Mouse (Mus musculus): ENCODE results near the gene Nisch. TPM values are rescaled to one million over a fixed set of nuclear protein-coding genes. Genes with fewer than 3 reads are reported as not detected.

Gene Nisch
- total and polyA plus RNA-seq, 3 experiments, result 46.3 to 180 (median 85.2) TPM

GRCm38 (mm10) chr14:31177715-31178114 is 39.0 kb downstream of the Nisch start:
- in situ Hi-C loops (cut with MboI; ENCODE audit: low pct_ligation_motif_present, low pct_unique_long_range_greater_than_20kb, low sequenced_read_pairs) (no loop called here), dilution Hi-C loops (cut with MboI; ENCODE audit: extremely low pct_ligation_motif_present, extremely low pct_unique_long_range_greater_than_20kb, low sequenced_read_pairs) (no loop called here)
- Histone ChIP-seq H3K4me3 (replicated peaks in 1 of 3; ENCODE audit: low read depth in 2 of 3, low read length in 2 of 3, poor library complexity in 1 of 3) (no peak overlapping the region), H3K36me3 (replicated peaks in 1 of 2; ENCODE audit: control insufficient read depth in 1 of 2, insufficient read depth in 1 of 2, low read length in 1 of 2) (peaks cover 87 to 97% of the 10 kb centered on the region in 2 experiments), H3K9me3 (replicated peaks; ENCODE audit: low read length) (no peaks in the 10 kb centered on the region), H3K4me2 (ENCODE audit: insufficient read depth, low read depth, poor library complexity, severe bottlenecking) (no peak overlapping the region), H3K79me2 (replicated peaks; ENCODE audit: control insufficient read depth, extremely low read depth, insufficient read depth, poor library complexity, severe bottlenecking) (no peaks in the 10 kb centered on the region), H3K4me1 (ENCODE audit: control insufficient read depth in 1 of 2, insufficient read depth in 2 of 2) (no peaks in the 10 kb centered on the region), H3K27ac (ENCODE audit: insufficient read depth, low read depth) (no peak overlapping the region), H3K9ac (ENCODE audit: insufficient read depth, low read depth) (no peak overlapping the region), H3K27me3 (replicated peaks) (no peaks in the 10 kb centered on the region)
- no peak for TF ChIP-seq MAZ (IDR thresholded peaks at IDR 0.05; ENCODE audit: low read depth, low read length)
- no peak for TF ChIP-seq BHLHE40 (IDR thresholded peaks at IDR 0.05; ENCODE audit: low read depth, low read length)
- no peak for TF ChIP-seq JUND (conservative IDR thresholded peaks at IDR 0.05; ENCODE audit: low read depth, low read length)
- no peak for TF ChIP-seq JUN (IDR thresholded peaks at IDR 0.05; ENCODE audit: insufficient read depth, low read depth, low read length)
- no peak for TF ChIP-seq TCF12 (IDR thresholded peaks at IDR 0.05; ENCODE audit: low read depth, low read length)
- TF ChIP-seq ZKSCAN1 (IDR thresholded peaks at IDR 0.05; ENCODE audit: borderline replicate concordance, low read depth, low read length), result no peak
- no peak for TF ChIP-seq POLR2AphosphoS2 (IDR thresholded peaks at IDR 0.05; ENCODE audit: low read depth, low read length)
- no peak for TF ChIP-seq TBP (conservative IDR thresholded peaks at IDR 0.05; ENCODE audit: low read depth, low read length)
- TF ChIP-seq NRF1 (IDR thresholded peaks at IDR 0.05; ENCODE audit: low read depth, low read length), result no peak
- TF ChIP-seq IRF4 (IDR thresholded peaks at IDR 0.05; ENCODE audit: low read depth, low read length), result no peak
- no peak for TF ChIP-seq MAFK (IDR thresholded peaks at IDR 0.05; ENCODE audit: insufficient replicate concordance, low read length)
- TF ChIP-seq ZC3H11A (IDR thresholded peaks at IDR 0.05; ENCODE audit: low read depth, low read length), result no peak
- TF ChIP-seq RAD21 (IDR thresholded peaks at IDR 0.05; ENCODE audit: low read depth, low read length), result no peak
- TF ChIP-seq EP300 (IDR thresholded peaks at IDR 0.05; ENCODE audit: low read length), result no peak
- no peak for TF ChIP-seq MEF2A (IDR thresholded peaks at IDR 0.05; ENCODE audit: borderline replicate concordance, low read depth, low read length)
- no peak for TF ChIP-seq ZNF384 (IDR thresholded peaks at IDR 0.05; ENCODE audit: low read depth, low read length)
- TF ChIP-seq SMC3 (IDR thresholded peaks at IDR 0.05; ENCODE audit: low read depth, low read length), result no peak
- no peak for TF ChIP-seq ETS1 (conservative IDR thresholded peaks at IDR 0.05; ENCODE audit: low read depth, low read length)
- no peak for DNase-seq (ENCODE audit: extremely low read depth)

- DNase-seq (ENCODE audit: extremely low read depth), result no peak
- no peak overlapping the region for H3K27ac ChIP-seq (ENCODE audit: insufficient read depth, low read depth)
- H3K36me3 ChIP-seq (replicated peaks in 1 of 2; ENCODE audit: control insufficient read depth in 1 of 2, insufficient read depth in 1 of 2, low read length in 1 of 2), result peaks cover 87 to 97% of the 10 kb centered on the region in 2 experiments
- H3K4me3 ChIP-seq (replicated peaks in 1 of 3; ENCODE audit: low read depth in 2 of 3, low read length in 2 of 3, poor library complexity in 1 of 3), result no peak overlapping the region
- H3K4me2 ChIP-seq (ENCODE audit: insufficient read depth, low read depth, poor library complexity, severe bottlenecking), result no peak overlapping the region
- in situ Hi-C loops (cut with MboI; ENCODE audit: low pct_ligation_motif_present, low pct_unique_long_range_greater_than_20kb, low sequenced_read_pairs), result no loop called here
- no peaks in the 10 kb centered on the region for H3K27me3 ChIP-seq (replicated peaks)
- no peak overlapping the region for H3K9ac ChIP-seq (ENCODE audit: insufficient read depth, low read depth)
- no peaks in the 10 kb centered on the region for H3K79me2 ChIP-seq (replicated peaks; ENCODE audit: control insufficient read depth, extremely low read depth, insufficient read depth, poor library complexity, severe bottlenecking)
- dilution Hi-C loops (cut with MboI; ENCODE audit: extremely low pct_ligation_motif_present, extremely low pct_unique_long_range_greater_than_20kb, low sequenced_read_pairs), result no loop called here
- TF ChIP-seq GABPA (IDR thresholded peaks at IDR 0.05; ENCODE audit: insufficient replicate concordance, low read depth, low read length) (no peak), CHD1 (IDR thresholded peaks at IDR 0.05; ENCODE audit: low read depth, low read length) (no peak)
- H3K9me3 ChIP-seq (replicated peaks; ENCODE audit: low read length), result no peaks in the 10 kb centered on the region
- no peaks in the 10 kb centered on the region for H3K4me1 ChIP-seq (ENCODE audit: control insufficient read depth in 1 of 2, insufficient read depth in 2 of 2)
Measured at GRCm38 (mm10) chr14:31177287-31177686, 39.5 kb downstream of the Nisch start.
